Mouse (Mus musculus) natural killer cell, adult 2 months (primary cell): ENCODE data around the gene Tmem259.

Experiments
- DNase-seq, 2 experiments: peaks; one replicate each; pipeline ENCODE4 v3.0.0; 2022; ENCODE audit warnings: low spot score in 2 of 2

Gene Tmem259

GRCm38 (mm10) chr10:79984195-79984816, at the start of gene Tmem259:
Tmem259 (minus strand) TSS chr10:79984330.
- DNase-seq, result peak; percentile 85 to 89

- peak; percentile 93 to 96 for DNase-seq
Measured at GRCm38 (mm10) chr10:80032799-80033480, 48.8 kb upstream of the Tmem259 start.

GRCm38 (mm10) chr10:80030736-80031135, 46.6 kb upstream of the Tmem259 start:
- no peak for DNase-seq

- peak; percentile 80 to 90 for DNase-seq
Measured at GRCm38 (mm10) chr10:80030191-80030590, 46.1 kb upstream of the Tmem259 start.

- no peak for DNase-seq
Measured at GRCm38 (mm10) chr10:80028521-80028846, 44.4 kb upstream of the Tmem259 start.

GRCm38 (mm10) chr10:80027681-80028520, 43.8 kb upstream of the Tmem259 start:
- no peak for DNase-seq

GRCm38 (mm10) chr10:80025889-80026288, 41.8 kb upstream of the Tmem259 start:
- DNase-seq, result peak; percentile 53 to 57

- no peak for DNase-seq
Measured at GRCm38 (mm10) chr10:80025463-80025862, 41.3 kb upstream of the Tmem259 start.

- DNase-seq, result no peak
Measured at GRCm38 (mm10) chr10:80025044-80025347, 40.9 kb upstream of the Tmem259 start.

- DNase-seq, result peak; percentile 89 to 90
Measured at GRCm38 (mm10) chr10:80024229-80025043, 40.3 kb upstream of the Tmem259 start.

- DNase-seq, result peak in 1 of 2 experiments; percentile 34
Measured at GRCm38 (mm10) chr10:80023758-80024157, 39.6 kb upstream of the Tmem259 start.

- peak in 1 of 2 experiments; percentile 28 for DNase-seq
Measured at GRCm38 (mm10) chr10:80022806-80023205, 38.7 kb upstream of the Tmem259 start.

- DNase-seq, result no peak
Measured at GRCm38 (mm10) chr10:80022164-80022563, 38.0 kb upstream of the Tmem259 start.

- no peak for DNase-seq
Measured at GRCm38 (mm10) chr10:80021320-80021641, 37.2 kb upstream of the Tmem259 start.

GRCm38 (mm10) chr10:80020603-80021319, 36.6 kb upstream of the Tmem259 start:
- DNase-seq, result no peak

GRCm38 (mm10) chr10:80020191-80020590, 36.1 kb upstream of the Tmem259 start:
- DNase-seq, result no peak

- DNase-seq, result no peak
Measured at GRCm38 (mm10) chr10:80019471-80020131, 35.5 kb upstream of the Tmem259 start.

GRCm38 (mm10) chr10:80018739-80019297, 34.7 kb upstream of the Tmem259 start:
- DNase-seq, result peak; percentile 60 to 72

- peak in 1 of 2 experiments; percentile 47 for DNase-seq
Measured at GRCm38 (mm10) chr10:80017771-80018170, 33.6 kb upstream of the Tmem259 start.

GRCm38 (mm10) chr10:80017361-80017760, 33.2 kb upstream of the Tmem259 start:
- peak; percentile 95 to 96 for DNase-seq
